Mouse (Mus musculus) embryo, embryonic 11 days (tissue): ENCODE data around the gene Bcl9.

ENCODE experiments used
- DNase-seq: peaks from one replicate; pipeline ENCODE4 v3.0.0-alpha.2; 2015

Gene Bcl9

DNA sequence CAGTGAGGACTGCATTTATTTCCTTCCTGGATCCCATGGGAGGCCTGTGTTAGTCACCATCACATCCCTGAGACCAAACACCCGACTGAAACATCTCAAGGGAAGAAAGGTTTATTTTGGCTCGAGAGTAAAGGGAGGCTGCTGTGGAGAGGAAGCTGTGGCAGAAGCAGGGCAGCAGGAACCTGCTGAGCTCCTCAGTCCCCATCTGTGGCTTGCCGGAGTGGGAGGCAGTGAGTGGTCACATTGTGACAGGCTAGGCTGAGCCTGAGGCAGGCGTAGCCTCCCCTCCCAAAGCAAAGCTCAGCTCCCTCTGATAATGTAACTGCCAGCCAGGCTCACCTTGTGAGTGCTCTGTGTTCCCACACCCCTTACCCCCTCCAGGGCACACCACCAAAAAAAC is 130.6 kb downstream of the Bcl9 start:
- no peak for DNase-seq

GRCm38 (mm10) chr3:97164477-97164876 is 133.2 kb downstream of the Bcl9 start:
- no peak for DNase-seq

DNA sequence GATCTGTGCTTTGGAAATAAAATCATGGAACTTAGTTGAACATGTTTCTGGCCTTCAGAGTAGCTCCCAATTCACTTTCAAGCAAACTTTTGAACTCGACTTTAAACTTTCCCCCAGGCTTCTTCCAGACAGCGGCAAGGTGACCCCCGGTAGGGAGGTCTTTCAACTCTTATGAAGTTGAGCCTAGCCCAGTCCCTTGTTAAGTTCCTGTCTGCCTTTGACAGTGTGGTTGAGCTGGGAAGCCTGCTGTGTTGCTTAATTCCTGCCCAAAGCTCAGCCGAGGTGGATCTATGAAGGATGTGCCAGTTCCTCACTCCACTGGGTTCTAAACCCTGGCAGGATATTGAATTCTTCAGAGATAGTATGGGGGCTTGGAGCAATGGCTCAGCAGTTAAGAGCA is 135.9 kb downstream of the Bcl9 start:
- no peak for DNase-seq

DNA sequence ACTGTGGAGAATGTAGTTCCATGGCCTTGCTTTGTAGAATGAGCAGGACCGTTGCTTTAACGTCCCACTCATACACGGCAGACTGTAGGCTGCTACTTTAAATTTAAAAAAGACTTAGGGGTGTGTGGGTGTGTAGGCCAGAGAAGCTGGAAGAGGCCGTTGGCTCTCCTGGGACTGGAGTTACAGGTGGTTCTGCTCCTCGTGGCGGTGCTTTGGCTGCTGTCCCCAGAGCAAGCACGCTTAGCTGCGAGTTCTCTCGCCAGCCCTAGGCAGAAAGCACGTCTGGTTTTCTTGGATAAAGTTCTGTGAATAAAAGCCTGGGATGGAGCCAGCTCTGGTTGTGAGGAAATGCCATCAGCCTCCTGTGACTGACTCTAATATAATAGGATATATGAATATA is 136.8 kb downstream of the Bcl9 start:
- DNase-seq, result no peak

- DNase-seq, result no peak
Observed at GRCm38 (mm10) chr3:97159986-97160385, 137.7 kb downstream of the Bcl9 start.

DNA sequence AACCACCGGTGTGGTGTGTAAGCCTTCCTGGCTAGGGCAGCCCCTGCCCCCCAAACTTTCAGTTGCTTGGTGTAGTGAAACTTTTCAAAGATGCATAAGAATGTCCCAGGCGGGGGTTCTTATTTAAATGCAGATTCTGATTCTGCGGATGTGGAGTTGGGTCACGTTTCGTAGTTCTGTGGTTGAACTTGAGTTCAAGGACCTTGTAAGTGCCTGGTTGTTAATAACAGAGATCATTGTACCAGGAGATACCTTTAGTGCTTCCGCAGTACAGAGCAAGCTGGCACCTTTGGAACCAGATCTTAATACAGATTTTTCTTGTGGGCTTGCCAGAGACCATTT is 138.2 kb downstream of the Bcl9 start:
- no peak for DNase-seq

DNA sequence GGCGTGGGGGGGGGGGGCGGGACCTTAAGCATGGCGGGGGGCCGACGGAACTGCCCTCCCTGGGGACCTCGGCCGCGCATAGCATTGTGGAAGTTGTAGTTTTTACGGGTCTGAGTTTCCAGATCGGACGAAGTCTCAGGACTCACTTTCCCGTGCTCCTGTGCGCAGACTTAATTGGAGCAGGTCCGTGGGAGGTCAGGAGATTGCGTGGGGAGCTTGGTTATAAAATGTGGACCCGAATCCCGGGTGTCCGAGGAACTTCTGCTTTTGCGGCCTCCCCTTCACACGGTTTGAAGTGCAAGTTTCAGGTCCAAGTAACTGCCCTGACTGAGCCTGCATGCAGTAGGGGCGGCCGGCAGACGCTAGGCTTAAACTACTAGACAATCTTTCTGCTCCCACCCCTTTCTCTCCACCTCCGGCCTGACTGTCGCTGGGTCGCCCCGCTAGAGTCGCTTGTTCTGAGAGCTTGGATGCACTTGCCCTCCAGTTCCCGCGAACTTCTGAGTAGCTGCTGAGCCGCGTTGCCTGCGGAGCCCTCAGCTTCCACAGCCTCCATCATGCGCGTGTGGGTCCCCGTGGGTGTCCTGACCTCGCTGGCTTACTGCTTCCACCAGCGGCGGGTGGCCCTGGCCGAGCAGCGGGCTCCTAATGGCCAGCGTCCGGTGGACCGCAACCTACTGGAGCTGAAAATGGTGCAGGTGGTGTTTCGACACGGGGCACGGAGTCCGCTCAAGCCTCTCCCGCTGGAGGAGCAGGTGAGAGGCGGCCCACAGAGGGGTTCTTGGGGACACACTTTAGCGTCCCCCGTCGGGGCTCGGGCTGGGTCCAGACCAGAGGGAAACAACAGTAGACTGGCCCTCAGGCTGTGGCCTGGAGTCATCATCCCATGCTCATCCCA is 138.9 kb downstream of the Bcl9 start, which contains the start of gene Acp6:
Gene Acp6, plus strand, starts transcription at position 167 of the 898 bp plus-strand sequence.
- DNase-seq, result peak; percentile 94

GRCm38 (mm10) chr3:97157958-97158599 is 139.6 kb downstream of the Bcl9 start:
- DNase-seq, result peak; percentile 75

GRCm38 (mm10) chr3:97157308-97157707 is 140.4 kb downstream of the Bcl9 start:
- no peak for DNase-seq

- no peak for DNase-seq
Observed at GRCm38 (mm10) chr3:97156431-97156830, 141.3 kb downstream of the Bcl9 start.
